Mouse (Mus musculus) liver, embryonic 14.5 days (tissue): ENCODE results near the gene As3mt. TPM values are rescaled to one million over a fixed set of nuclear protein-coding genes. Genes with fewer than 3 reads are reported as not detected.
"Not testable (repeated sequence)": the region's sequence is repeated elsewhere in the genome, so short reads cannot be mapped to it uniquely, and the experiment has no call there.

Experiments
- ATAC-seq: fragments of 200-750 bp; cut with Nextera tagmentation; 2 replicates; pipeline ENCODE4 v1.8.0; 2017; ENCODE audit warnings: moderate number of reproducible peaks, mild to moderate bottlenecking, moderate library complexity; ENCODE audit not compliant: insufficient read depth
- DNase-seq, 3 experiments: peaks; one replicate each; pipeline ENCODE4 v3.0.0-alpha.2; 2012 to 2013; ENCODE audit warnings: low read depth in 3 of 3, low spot score in 3 of 3
- H3K27ac ChIP-seq: fragments of 300-500 bp; sonication (generic); 2 replicates; pipeline ENCODE4 v1.5.1; 2014; ENCODE audit warnings: moderate library complexity, mild to moderate bottlenecking, control low read depth, inconsistent platforms
- H3K27me3 ChIP-seq: fragments of 300-500 bp; sonication (generic); 2 replicates; pipeline ENCODE4 v1.6.1; 2014; ENCODE audit warnings: mild to moderate bottlenecking, low read length, moderate library complexity; ENCODE audit not compliant: control insufficient read depth, insufficient read depth
- H3K36me3 ChIP-seq: fragments of 300-500 bp; sonication (generic); replicated peaks from 2 replicates; pipeline ENCODE4 v1.6.1; 2014; ENCODE audit warnings: low read depth; ENCODE audit not compliant: control insufficient read depth, insufficient read depth
- H3K4me1 ChIP-seq, 2 experiments: fragments of 200-500 bp in 1 of 2; fragments of 300-500 bp in 1 of 2; sonication (generic) in 1 of 2; replicated peaks; 2 replicates each; pipeline ENCODE4 v1.6.1; 2012 to 2014; ENCODE audit warnings: antibody characterized with exemption in 1 of 2, inconsistent platforms in 1 of 2, low read length in 1 of 2; ENCODE audit not compliant: control insufficient read depth in 2 of 2, insufficient read depth in 2 of 2
- H3K4me2 ChIP-seq: fragments of 300-500 bp; sonication (generic); 2 replicates; pipeline ENCODE4 v1.6.1; 2014; ENCODE audit warnings: low read depth, mild to moderate bottlenecking, control low read depth, moderate library complexity
- H3K4me3 ChIP-seq, 2 experiments: fragments of 200-500 bp in 1 of 2; fragments of 300-500 bp in 1 of 2; sonication (generic) in 1 of 2; 2 replicates each; pipeline ENCODE4 v1.5.1; 2012 to 2014; ENCODE audit warnings: low read depth in 2 of 2, low read length in 2 of 2, mild to moderate bottlenecking in 2 of 2, control low read depth in 1 of 2, inconsistent platforms in 1 of 2, moderate library complexity in 1 of 2; ENCODE audit not compliant: insufficient read depth in 1 of 2
- H3K9ac ChIP-seq: fragments of 300-500 bp; sonication (generic); replicated peaks from 2 replicates; pipeline ENCODE4 v1.6.1; 2014; ENCODE audit warnings: mild to moderate bottlenecking, control low read depth, moderate library complexity
- H3K9me3 ChIP-seq: fragments of 300-500 bp; sonication (generic); 2 replicates; pipeline ENCODE4 v1.6.1; 2016; ENCODE audit warnings: low read length, mixed read lengths; ENCODE audit not compliant: control insufficient read depth
- CTCF ChIP-seq: IDR thresholded peaks from 2 replicates; pipeline ENCODE4 v1.5.1; 2016; ENCODE audit warnings: antibody characterized with exemption, low read depth, control low read depth
- EP300 ChIP-seq: IDR thresholded peaks from 2 replicates; pipeline ENCODE4 v1.6.1; 2016; ENCODE audit warnings: antibody characterized with exemption, low read depth
- WGBS: fragments of 180-500 bp; shearing (Covaris S2); extraction: QIAGEN DNeasy Blood & Tissue Kit; methylation state at CpG from one replicate; pipeline ENCODE4 v1.1.7; 2014; ENCODE audit not compliant: insufficient replicate concordance; 5-methylcytosine and 5-hydroxymethylcytosine counted together
- polyA plus RNA-seq, 2 experiments: library from polyadenylated mRNA; depleted of rRNA in 1 of 2; stranded (reverse) in 1 of 2; unstranded in 1 of 2; fragments of >200 nt; fragmentation: Nextera tagmentation in 1 of 2; extraction: Ambion mirVana in 1 of 2; gene quantifications; 2 replicates each; pipeline versions ENCODE4 v1.2.1 to v1.2.3; 2012 to 2014

As3mt gene
- polyA plus RNA-seq, 2 experiments: 5.1 to 12.8 TPM

DNA sequence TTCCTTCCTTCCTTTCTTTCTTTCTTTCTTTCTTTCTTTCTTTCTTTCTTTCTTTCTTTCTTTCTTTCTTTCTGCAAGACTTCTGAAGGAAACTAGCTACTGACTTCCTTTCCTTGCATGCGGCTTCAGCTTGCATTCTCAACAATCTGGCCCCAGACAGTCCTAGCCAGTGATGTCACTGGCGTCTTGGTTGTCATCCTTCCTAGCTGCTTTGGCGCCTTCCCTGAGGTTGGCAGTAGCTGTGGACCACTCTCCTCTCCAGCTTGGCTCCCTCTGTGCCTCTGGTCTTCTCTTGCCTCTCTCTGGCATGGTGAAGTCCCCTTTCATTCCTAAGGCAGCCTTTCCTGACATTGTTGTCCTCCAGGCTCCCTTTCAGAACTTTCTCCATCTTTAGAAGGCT, 69.6 kb downstream of the As3mt start:
- DNase-seq (no peak), ATAC-seq (no peak)
- no peak overlapping the region for H3K9ac ChIP-seq
- H3K9me3 ChIP-seq: no peaks in the 10 kb centered on the region
- H3K4me2 ChIP-seq: no peak overlapping the region
- H3K36me3 ChIP-seq: no peaks in the 10 kb centered on the region
- H3K27me3 ChIP-seq: no peaks in the 10 kb centered on the region
- no peak for TF ChIP-seq EP300
- TF ChIP-seq CTCF: no peak
- peaks cover 3 to 4% of the 10 kb centered on the region in 2 experiments; a peak in 2 of 4 replicates for H3K4me1 ChIP-seq
- H3K27ac ChIP-seq: no peak overlapping the region
- WGBS: 66% methylated on average over 3 of the region's 3 CpGs
- no peak overlapping the region for H3K4me3 ChIP-seq

DNA sequence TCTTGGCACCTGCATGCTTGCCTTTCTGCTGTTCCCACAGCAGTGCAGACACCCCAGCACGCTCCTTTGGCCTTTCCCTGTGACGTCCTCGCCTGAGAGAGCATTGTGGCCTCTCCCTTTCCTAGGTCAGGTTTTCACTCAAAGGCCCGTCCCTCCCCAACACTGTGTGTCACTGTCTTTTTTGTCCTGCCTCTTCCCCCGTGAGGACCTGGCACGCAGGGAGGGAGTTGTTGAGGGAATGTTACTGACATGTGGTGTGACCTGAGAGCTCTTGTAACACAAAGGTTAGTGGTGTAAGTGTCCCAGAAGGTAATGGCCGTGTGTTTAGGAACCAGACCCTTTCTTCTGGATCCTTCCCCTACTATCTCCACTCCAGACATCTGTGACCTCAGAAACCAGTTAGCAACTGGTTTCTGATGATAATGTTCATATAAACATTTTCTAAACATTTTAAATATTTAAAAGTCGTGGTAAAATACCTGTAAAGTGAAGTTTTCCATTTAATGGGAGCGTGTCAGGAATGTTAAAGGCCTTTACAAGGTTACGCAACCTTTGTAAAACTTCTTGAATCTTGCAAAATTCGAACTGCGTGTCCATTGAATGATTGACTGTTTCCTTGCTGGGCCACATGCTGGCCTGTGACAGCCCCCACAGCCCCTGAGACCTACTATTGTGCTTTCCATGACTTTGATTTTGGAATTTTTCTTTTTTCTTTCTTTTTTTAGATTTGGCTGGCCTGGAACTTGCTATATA, 70.8 kb downstream of the As3mt start:
- Histone ChIP-seq H3K9me3 (no peaks in the 10 kb centered on the region), H3K4me2 (no peak overlapping the region), H3K4me3 (no peak overlapping the region), H3K36me3 (no peaks in the 10 kb centered on the region), H3K4me1 (peaks cover 3 to 4% of the 10 kb centered on the region in 2 experiments; a peak in 2 of 4 replicates), H3K27me3 (no peaks in the 10 kb centered on the region), H3K27ac (no peak overlapping the region), H3K9ac (no peak overlapping the region)
- TF ChIP-seq CTCF: no peak
- TF ChIP-seq EP300: no peak
- no peak for DNase-seq
- 62% methylated on average over 12 of the region's 12 CpGs for WGBS
- no peak for ATAC-seq

DNA sequence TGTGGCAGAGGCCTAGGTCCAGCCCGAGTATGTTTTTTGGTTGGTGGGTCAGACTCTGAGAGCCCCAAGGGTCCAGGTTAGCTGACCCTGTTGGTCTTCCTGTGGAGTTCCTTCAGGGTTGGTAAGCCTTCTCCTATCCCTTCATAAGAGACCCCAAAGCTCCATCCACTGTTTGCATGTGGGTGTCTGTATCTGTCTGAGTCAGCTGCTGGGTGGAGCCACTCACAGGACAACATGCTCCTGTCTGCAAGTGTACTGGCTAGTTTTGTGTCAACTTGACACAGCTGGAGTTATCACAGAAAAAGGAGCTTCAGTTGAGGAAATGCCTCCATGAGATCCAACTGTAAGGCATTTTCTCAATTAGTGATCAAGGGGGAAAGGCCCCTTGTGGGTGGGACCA, 71.9 kb downstream of the As3mt start:
- H3K27ac ChIP-seq, H3K9ac ChIP-seq, DNase-seq, H3K4me3 ChIP-seq, H3K36me3 ChIP-seq, H3K4me1 ChIP-seq, H3K9me3 ChIP-seq, H3K27me3 ChIP-seq, H3K4me2 ChIP-seq: not testable (repeated sequence)
- peak; percentile 60; the same call in 1 of the 2 replicates for ATAC-seq
- WGBS: 84% methylated on average over 1 of the region's 1 CpGs

DNA sequence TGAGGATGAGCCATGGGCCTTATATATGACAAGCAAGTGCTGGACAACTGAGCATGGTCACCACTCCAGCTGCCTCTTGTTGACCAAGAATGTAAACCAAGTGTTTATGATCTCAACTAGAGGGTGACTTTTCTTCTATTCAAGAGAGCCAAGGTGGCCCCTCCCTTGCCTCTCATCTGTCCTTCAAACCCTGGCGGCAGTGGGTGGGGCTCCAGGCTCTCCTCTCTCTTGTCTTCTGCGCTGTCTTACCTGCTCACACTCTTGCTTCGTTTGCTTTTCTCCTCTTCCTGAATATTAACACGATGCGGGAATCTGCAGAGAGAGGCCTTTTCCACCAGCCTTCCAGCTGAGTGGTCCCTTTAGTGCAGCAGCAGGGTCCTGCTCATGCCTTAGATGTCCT, 76.8 kb downstream of the As3mt start:
- 43% methylated on average over 5 of the region's 5 CpGs for WGBS
- Histone ChIP-seq H3K4me1 (peaks cover 6 to 15% of the 10 kb centered on the region in 2 experiments; a peak in 3 of 4 replicates), H3K27me3 (no peaks in the 10 kb centered on the region), H3K27ac (no peak overlapping the region), H3K4me2 (peak overlapping the region; percentile 18; the same call in 1 of the 2 replicates), H3K9ac (no peak overlapping the region), H3K9me3 (no peaks in the 10 kb centered on the region), H3K36me3 (no peaks in the 10 kb centered on the region), H3K4me3 (no peak overlapping the region)
- no peak for TF ChIP-seq CTCF
- no peak for TF ChIP-seq EP300
- DNase-seq (no peak), ATAC-seq (no peak)

DNA sequence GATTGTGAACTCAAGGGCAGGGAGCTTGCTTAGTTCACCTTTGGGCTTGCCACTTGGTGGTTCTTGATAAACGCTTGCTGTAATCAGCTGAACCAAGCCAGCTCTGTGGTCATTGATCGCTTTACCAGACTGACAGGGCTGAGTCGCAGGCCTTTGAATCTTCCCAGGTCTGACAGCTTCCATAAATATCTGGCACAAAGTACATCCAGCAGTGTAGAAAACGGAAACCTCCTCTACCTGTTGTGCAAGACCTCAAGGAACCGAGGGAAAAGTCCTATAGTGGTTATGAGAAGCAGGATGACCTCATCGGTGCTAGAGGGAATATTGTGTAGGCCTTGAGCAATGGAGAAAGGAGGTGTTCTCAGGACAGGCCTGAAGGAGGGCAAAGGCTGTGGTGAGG, 77.2 kb downstream of the As3mt start:
- H3K27me3 ChIP-seq: no peaks in the 10 kb centered on the region
- H3K9me3 ChIP-seq: no peaks in the 10 kb centered on the region
- no peak overlapping the region for H3K9ac ChIP-seq
- no peak overlapping the region for H3K27ac ChIP-seq
- TF ChIP-seq CTCF (no peak), EP300 (peak; percentile 43)
- H3K4me3 ChIP-seq: no peak overlapping the region
- H3K4me1 ChIP-seq: peaks cover 6 to 14% of the 10 kb centered on the region in 2 experiments; a peak in 3 of 4 replicates
- no peaks in the 10 kb centered on the region for H3K36me3 ChIP-seq
- ATAC-seq: peak; percentile 53
- peak in 1 of 3 experiments; percentile 29 for DNase-seq
- WGBS: 26% methylated on average over 6 of the region's 6 CpGs
- no peak overlapping the region; the same call in 1 of the 2 replicates for H3K4me2 ChIP-seq
